Mouse (Mus musculus) embryonic fibroblast, embryonic 13.5 days (primary cell): ENCODE measurements around the gene Ank3.
"Not testable (repeated sequence)": the region's sequence is repeated elsewhere in the genome, so short reads cannot be mapped to it uniquely, and the experiment has no call there.

Source experiments
- CTCF ChIP-seq: IDR thresholded peaks from 2 replicates; pipeline ENCODE4 v1.5.1; 2011; ENCODE audit warnings: mild to moderate bottlenecking, control low read depth, low read length, moderate library complexity, borderline replicate concordance; ENCODE audit not compliant: insufficient read depth
- POLR2A ChIP-seq: IDR thresholded peaks from 2 replicates; pipeline ENCODE4 v1.6.1; 2011; ENCODE audit warnings: low read depth, mild to moderate bottlenecking, control low read depth, low read length, moderate library complexity

DNA sequence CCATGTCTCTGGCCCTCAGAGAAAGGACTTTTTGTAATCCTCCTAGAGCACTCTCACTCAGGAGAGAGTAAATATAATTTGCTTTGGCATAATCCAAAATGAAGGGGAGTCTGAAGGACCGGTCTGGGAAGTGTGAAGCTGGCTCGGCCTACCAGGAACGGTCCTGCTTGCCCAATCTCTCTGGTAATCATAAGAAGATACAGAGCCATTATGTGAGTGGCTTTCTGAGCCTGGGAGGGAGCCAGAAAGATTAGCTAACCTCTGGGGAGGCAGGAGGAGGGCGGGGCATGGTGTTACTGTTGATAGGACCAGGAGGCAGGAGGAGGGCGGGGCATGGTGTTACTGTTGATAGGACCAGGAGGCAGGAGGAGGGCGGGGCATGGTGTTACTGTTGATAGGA is 511.7 kb downstream of the Ank3 start:
- TF ChIP-seq CTCF, POLR2A: not testable (repeated sequence)
